Mouse (Mus musculus): ENCODE results near the gene Asb15. TPM values are rescaled to one million over a fixed set of nuclear protein-coding genes. Genes with fewer than 3 reads are reported as not detected.

Asb15 gene
- polyA plus RNA-seq, 1 experiment from 2014 or later, result not detected

DNA sequence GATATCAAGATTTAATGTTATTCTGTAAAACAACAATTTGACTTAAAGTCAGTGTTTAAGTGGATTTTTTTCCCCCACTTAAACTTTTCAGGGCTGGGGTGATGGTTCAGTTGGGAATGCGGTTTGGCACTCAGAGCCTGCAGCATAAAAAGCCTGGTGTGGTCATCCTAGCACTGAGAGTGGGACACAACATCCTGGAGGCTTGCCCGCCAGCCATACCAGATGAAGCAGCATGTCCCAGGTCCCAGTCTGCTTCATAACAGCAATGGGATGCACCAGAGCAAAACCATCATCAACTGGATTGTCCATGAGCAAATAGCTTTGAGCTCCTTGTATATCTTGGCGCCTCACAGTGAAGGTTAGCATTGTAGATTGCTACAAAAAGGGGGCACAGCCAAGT is 80.7 kb downstream of the Asb15 start:
- H3K9ac ChIP-seq (ENCODE audit: low read length), result no peak overlapping the region
- H3K4me1 ChIP-seq (ENCODE audit: control insufficient read depth, insufficient read depth, low read length), result no peaks in the 10 kb centered on the region
- DNase-seq (ENCODE audit: low spot score, missing footprints) (no peak), ATAC-seq (ENCODE audit: low FRiP score) (no peak)
- no peaks in the 10 kb centered on the region for H3K27me3 ChIP-seq (ENCODE audit: control insufficient read depth, insufficient read depth, low read length)
- 88% methylated on average over 3 of the region's 3 CpGs for WGBS
- peaks cover 4% of the 10 kb centered on the region; the same call in 1 of the 2 replicates for H3K36me3 ChIP-seq (ENCODE audit: control insufficient read depth, insufficient read depth, low read length)
- no peak overlapping the region for H3K4me2 ChIP-seq
- no peak overlapping the region for H3K4me3 ChIP-seq (ENCODE audit: low read depth, low read length)
- H3K9me3 ChIP-seq (ENCODE audit: control insufficient read depth, low read length), result no peaks in the 10 kb centered on the region
- no peak overlapping the region for H3K27ac ChIP-seq (ENCODE audit: low read depth, low read length)

DNA sequence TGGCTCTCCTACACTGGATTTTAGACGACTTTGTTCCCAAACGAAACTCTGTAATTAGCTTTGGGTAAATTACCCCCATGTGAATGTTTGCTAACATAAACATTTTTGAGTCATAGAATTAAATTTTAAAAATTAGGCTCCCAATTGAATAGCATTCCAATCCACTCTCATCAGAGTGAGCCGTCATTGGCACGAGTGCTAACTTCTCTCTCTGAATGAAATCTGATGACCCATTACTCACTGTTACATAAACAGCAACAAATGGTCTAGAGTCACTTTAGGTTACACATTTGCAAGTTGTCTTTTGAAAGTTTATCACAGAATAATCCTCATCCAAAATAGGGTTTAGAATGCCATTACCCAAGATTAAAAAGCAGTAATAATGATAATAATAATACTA is 81.6 kb downstream of the Asb15 start:
- Histone ChIP-seq H3K9ac (ENCODE audit: low read length) (no peak overlapping the region), H3K4me3 (ENCODE audit: low read depth, low read length) (no peak overlapping the region), H3K9me3 (ENCODE audit: control insufficient read depth, low read length) (no peaks in the 10 kb centered on the region), H3K36me3 (ENCODE audit: control insufficient read depth, insufficient read depth, low read length) (peaks cover 4% of the 10 kb centered on the region; the same call in 1 of the 2 replicates), H3K4me1 (ENCODE audit: control insufficient read depth, insufficient read depth, low read length) (no peaks in the 10 kb centered on the region), H3K27me3 (ENCODE audit: control insufficient read depth, insufficient read depth, low read length) (no peaks in the 10 kb centered on the region), H3K27ac (ENCODE audit: low read depth, low read length) (no peak overlapping the region), H3K4me2 (no peak overlapping the region)
- 88% methylated on average over 4 of the region's 4 CpGs for WGBS
- DNase-seq (ENCODE audit: low spot score, missing footprints) (no peak), ATAC-seq (ENCODE audit: low FRiP score) (no peak)

- H3K36me3 ChIP-seq (ENCODE audit: control insufficient read depth, insufficient read depth, low read length), result peaks cover 4% of the 10 kb centered on the region; the same call in 1 of the 2 replicates
- no peaks in the 10 kb centered on the region for H3K4me1 ChIP-seq (ENCODE audit: control insufficient read depth, insufficient read depth, low read length)
- 87% methylated on average over 4 of the region's 4 CpGs for WGBS
- no peaks in the 10 kb centered on the region for H3K27me3 ChIP-seq (ENCODE audit: control insufficient read depth, insufficient read depth, low read length)
- no peaks in the 10 kb centered on the region for H3K9me3 ChIP-seq (ENCODE audit: control insufficient read depth, low read length)
- H3K4me2 ChIP-seq, result no peak overlapping the region
- ATAC-seq (ENCODE audit: low FRiP score), result no peak
- no peak overlapping the region for H3K27ac ChIP-seq (ENCODE audit: low read depth, low read length)
- DNase-seq (ENCODE audit: low spot score, missing footprints), result no peak
- no peak overlapping the region for H3K4me3 ChIP-seq (ENCODE audit: low read depth, low read length)
- H3K9ac ChIP-seq (ENCODE audit: low read length), result no peak overlapping the region
Measured at GRCm38 (mm10) chr6:24610358-24610757, 82.4 kb downstream of the Asb15 start.

DNA sequence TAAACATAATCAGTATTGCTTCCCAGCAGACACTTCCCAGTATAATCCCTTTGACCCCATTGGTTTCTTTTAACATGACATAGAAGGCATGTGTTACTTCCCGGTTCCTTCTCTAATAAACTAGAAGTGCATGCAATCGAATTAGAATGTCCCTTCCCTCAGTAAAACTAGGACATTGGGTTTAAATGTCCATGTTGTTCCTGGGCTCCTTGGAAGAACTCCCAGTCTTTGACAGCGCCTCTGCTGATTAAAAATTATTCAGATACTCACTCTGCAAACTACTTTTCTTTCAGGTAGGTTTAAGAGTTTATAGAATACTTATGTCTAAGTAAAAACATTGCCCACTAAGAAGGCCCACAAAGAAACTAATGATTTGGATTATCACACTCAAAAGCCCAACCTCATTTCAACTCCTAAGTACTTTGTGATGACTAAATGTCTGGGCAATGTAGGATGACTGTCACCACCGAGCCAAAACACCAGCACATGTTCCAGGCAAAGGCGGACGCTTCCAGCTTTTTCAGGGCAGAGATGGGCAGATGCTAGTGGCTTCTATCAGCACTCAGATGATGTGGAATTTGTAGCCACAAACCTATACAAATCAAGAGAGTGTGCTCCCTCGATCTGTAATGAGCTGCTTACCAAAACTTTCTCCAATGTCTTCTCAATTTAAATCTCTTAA is 84.3 kb downstream of the Asb15 start:
- 92% methylated on average over 7 of the region's 7 CpGs for WGBS
- DNase-seq (ENCODE audit: low spot score, missing footprints), result peak; percentile 45
- Histone ChIP-seq H3K9me3 (ENCODE audit: control insufficient read depth, low read length) (no peaks in the 10 kb centered on the region), H3K4me3 (ENCODE audit: low read depth, low read length) (no peak overlapping the region), H3K9ac (ENCODE audit: low read length) (no peak overlapping the region), H3K27ac (ENCODE audit: low read depth, low read length) (no peak overlapping the region), H3K4me2 (no peak overlapping the region), H3K4me1 (ENCODE audit: control insufficient read depth, insufficient read depth, low read length) (no peaks in the 10 kb centered on the region), H3K36me3 (ENCODE audit: control insufficient read depth, insufficient read depth, low read length) (peaks cover 4% of the 10 kb centered on the region; the same call in 1 of the 2 replicates), H3K27me3 (ENCODE audit: control insufficient read depth, insufficient read depth, low read length) (no peaks in the 10 kb centered on the region)
- no peak for ATAC-seq (ENCODE audit: low FRiP score)

- no peaks in the 10 kb centered on the region for H3K9me3 ChIP-seq (ENCODE audit: control insufficient read depth, low read length)
- WGBS, result 92% methylated on average over 6 of the region's 6 CpGs
- H3K36me3 ChIP-seq (ENCODE audit: control insufficient read depth, insufficient read depth, low read length), result peaks cover 4% of the 10 kb centered on the region; the same call in 1 of the 2 replicates
- H3K4me3 ChIP-seq (ENCODE audit: low read depth, low read length), result no peak overlapping the region
- no peak overlapping the region for H3K27ac ChIP-seq (ENCODE audit: low read depth, low read length)
- ATAC-seq (ENCODE audit: low FRiP score), result no peak
- DNase-seq (ENCODE audit: low spot score, missing footprints), result peak; percentile 77
- H3K4me2 ChIP-seq, result no peak overlapping the region
- H3K4me1 ChIP-seq (ENCODE audit: control insufficient read depth, insufficient read depth, low read length), result no peaks in the 10 kb centered on the region
- H3K9ac ChIP-seq (ENCODE audit: low read length), result no peak overlapping the region
- H3K27me3 ChIP-seq (ENCODE audit: control insufficient read depth, insufficient read depth, low read length), result no peaks in the 10 kb centered on the region
Measured at GRCm38 (mm10) chr6:24613346-24613745, 85.4 kb downstream of the Asb15 start.

- Histone ChIP-seq H3K4me2 (no peak overlapping the region), H3K9ac (ENCODE audit: low read length) (no peak overlapping the region), H3K27me3 (ENCODE audit: control insufficient read depth, insufficient read depth, low read length) (no peaks in the 10 kb centered on the region), H3K9me3 (ENCODE audit: control insufficient read depth, low read length) (no peaks in the 10 kb centered on the region), H3K4me1 (ENCODE audit: control insufficient read depth, insufficient read depth, low read length) (no peaks in the 10 kb centered on the region), H3K27ac (ENCODE audit: low read depth, low read length) (no peak overlapping the region), H3K4me3 (ENCODE audit: low read depth, low read length) (no peak overlapping the region), H3K36me3 (ENCODE audit: control insufficient read depth, insufficient read depth, low read length) (peaks cover 4% of the 10 kb centered on the region; the same call in 1 of the 2 replicates)
- ATAC-seq (ENCODE audit: low FRiP score), result no peak
- peak; percentile 75 for DNase-seq (ENCODE audit: low spot score, missing footprints)
- 36% methylated on average over 4 of the region's 4 CpGs for WGBS
Measured at GRCm38 (mm10) chr6:24613918-24614317, 86.0 kb downstream of the Asb15 start.

DNA sequence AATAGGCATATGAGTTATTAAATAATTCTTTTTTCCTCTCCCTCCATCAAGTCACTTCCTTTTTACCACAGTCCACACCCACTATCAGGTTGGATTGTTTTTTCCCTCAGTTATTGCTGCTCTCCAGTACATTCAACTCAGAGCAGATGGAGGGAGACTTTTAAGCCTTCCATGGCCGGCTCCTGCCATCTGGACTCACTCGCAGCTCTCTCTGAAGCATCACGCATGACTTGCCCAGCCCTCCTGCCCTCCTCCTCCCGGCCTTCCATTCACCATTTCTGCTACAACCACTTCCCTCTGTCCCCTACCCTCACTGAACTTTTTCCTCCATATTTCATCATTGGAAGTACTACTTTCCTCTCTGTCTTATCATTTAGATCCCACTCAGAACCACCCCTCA is 88.8 kb downstream of the Asb15 start:
- no peaks in the 10 kb centered on the region for H3K27me3 ChIP-seq (ENCODE audit: control insufficient read depth, insufficient read depth, low read length)
- no peak overlapping the region for H3K4me3 ChIP-seq (ENCODE audit: low read depth, low read length)
- no peaks in the 10 kb centered on the region for H3K9me3 ChIP-seq (ENCODE audit: control insufficient read depth, low read length)
- H3K9ac ChIP-seq (ENCODE audit: low read length), result no peak overlapping the region
- H3K4me1 ChIP-seq (ENCODE audit: control insufficient read depth, insufficient read depth, low read length), result no peaks in the 10 kb centered on the region
- H3K27ac ChIP-seq (ENCODE audit: low read depth, low read length), result no peak overlapping the region
- no peak for DNase-seq (ENCODE audit: low spot score, missing footprints)
- H3K36me3 ChIP-seq (ENCODE audit: control insufficient read depth, insufficient read depth, low read length), result peaks cover 4% of the 10 kb centered on the region; the same call in 1 of the 2 replicates
- 67% methylated on average over 4 of the region's 4 CpGs for WGBS
- no peak overlapping the region for H3K4me2 ChIP-seq
- ATAC-seq (ENCODE audit: low FRiP score), result no peak

GRCm38 (mm10) chr6:24619285-24620045 is 91.5 kb downstream of the Asb15 start:
- no peaks in the 10 kb centered on the region for H3K4me1 ChIP-seq (ENCODE audit: control insufficient read depth, insufficient read depth, low read length)
- ATAC-seq (ENCODE audit: low FRiP score), result peak; percentile 19; the same call in 1 of the 2 replicates
- no peak overlapping the region for H3K27ac ChIP-seq (ENCODE audit: low read depth, low read length)
- DNase-seq (ENCODE audit: low spot score, missing footprints), result no peak
- no peak overlapping the region for H3K4me3 ChIP-seq (ENCODE audit: low read depth, low read length)
- H3K9me3 ChIP-seq (ENCODE audit: control insufficient read depth, low read length), result no peaks in the 10 kb centered on the region
- no peak overlapping the region for H3K4me2 ChIP-seq
- H3K9ac ChIP-seq (ENCODE audit: low read length), result no peak overlapping the region
- WGBS, result 82% methylated on average over 6 of the region's 6 CpGs
- no peaks in the 10 kb centered on the region for H3K36me3 ChIP-seq (ENCODE audit: control insufficient read depth, insufficient read depth, low read length)
- no peaks in the 10 kb centered on the region for H3K27me3 ChIP-seq (ENCODE audit: control insufficient read depth, insufficient read depth, low read length)

GRCm38 (mm10) chr6:24620936-24621335 is 93.0 kb downstream of the Asb15 start:
- no peaks in the 10 kb centered on the region for H3K4me1 ChIP-seq (ENCODE audit: control insufficient read depth, insufficient read depth, low read length)

More at GRCm38 (mm10) chr6:24620936-24621335, 93.0 kb downstream of the Asb15 start:
- Histone ChIP-seq H3K9me3 (ENCODE audit: control insufficient read depth, low read length) (no peaks in the 10 kb centered on the region), H3K27ac (ENCODE audit: low read depth, low read length) (no peak overlapping the region), H3K27me3 (ENCODE audit: control insufficient read depth, insufficient read depth, low read length) (no peaks in the 10 kb centered on the region), H3K4me3 (ENCODE audit: low read depth, low read length) (no peak overlapping the region), H3K9ac (ENCODE audit: low read length) (no peak overlapping the region), H3K4me2 (no peak overlapping the region), H3K36me3 (ENCODE audit: control insufficient read depth, insufficient read depth, low read length) (no peaks in the 10 kb centered on the region)
- WGBS, result 90% methylated on average over 2 of the region's 2 CpGs
- no peak for ATAC-seq (ENCODE audit: low FRiP score)
- no peak for DNase-seq (ENCODE audit: low spot score, missing footprints)

Measured in midbrain, embryonic 11.5 days (tissue).